Mouse (Mus musculus): Measurements from ENCODE around the gene Olfr853. TPM values are rescaled to one million over a fixed set of nuclear protein-coding genes. Genes with fewer than 3 reads are reported as not detected.

Olfr853 gene
- polyA plus RNA-seq (2014; fragmentation: Illumina TruSeq; extraction: RNeasy Lipid Tissue Mini Kit (QIAGEN cat#74804); ENCODE audit: low replicate concordance): not detected

DNA sequence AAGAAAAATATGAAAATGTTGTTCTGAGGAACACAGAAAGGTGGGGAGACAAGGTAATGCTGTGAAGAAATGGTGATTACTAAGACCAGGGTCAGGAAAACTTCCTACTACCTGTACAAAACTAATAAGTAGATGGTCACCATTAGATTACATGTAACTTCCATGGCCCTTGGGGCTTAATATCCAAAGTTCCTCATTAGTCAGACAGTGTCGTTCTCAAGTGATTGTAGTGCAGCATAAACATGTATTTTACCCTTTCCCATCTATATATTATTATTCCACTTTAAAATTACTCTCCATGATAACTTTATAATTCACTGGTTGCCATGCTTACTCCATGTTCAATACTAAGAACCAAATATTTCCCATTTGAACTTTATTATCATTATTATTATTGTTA, at the start of gene Olfr853:
Gene Olfr853 (minus strand): TSS at position 101 of the 400 bp plus-strand sequence.

DNA sequence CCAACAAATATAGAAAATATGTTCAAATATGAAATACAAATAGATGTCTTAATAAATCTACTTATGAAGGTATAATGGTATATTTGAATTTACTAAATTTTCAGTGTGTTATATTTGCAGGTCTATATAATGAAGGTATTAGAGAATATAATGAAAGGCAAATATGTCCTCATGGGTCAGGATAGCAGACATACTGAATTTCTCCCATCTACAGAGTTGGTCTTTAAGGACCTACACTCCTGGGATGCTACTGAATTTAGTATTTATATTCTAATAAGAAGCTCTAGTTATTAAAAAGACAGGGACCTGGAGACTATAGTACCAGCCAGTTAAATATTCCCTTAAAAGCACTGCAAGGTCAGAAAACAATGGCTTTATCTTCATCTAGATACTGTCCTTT, 41.4 kb upstream of the Olfr853 start, which contains the start of gene Olfr855:
Gene Olfr855 (plus strand): TSS at position 301 of the 400 bp plus-strand sequence.

GRCm38 (mm10) chr9:19567282-19567681, 26.4 kb upstream of the Olfr853 start, which contains the start of gene Olfr854:
Gene Olfr854, minus strand, starts transcription at chr9:19567382.

DNA sequence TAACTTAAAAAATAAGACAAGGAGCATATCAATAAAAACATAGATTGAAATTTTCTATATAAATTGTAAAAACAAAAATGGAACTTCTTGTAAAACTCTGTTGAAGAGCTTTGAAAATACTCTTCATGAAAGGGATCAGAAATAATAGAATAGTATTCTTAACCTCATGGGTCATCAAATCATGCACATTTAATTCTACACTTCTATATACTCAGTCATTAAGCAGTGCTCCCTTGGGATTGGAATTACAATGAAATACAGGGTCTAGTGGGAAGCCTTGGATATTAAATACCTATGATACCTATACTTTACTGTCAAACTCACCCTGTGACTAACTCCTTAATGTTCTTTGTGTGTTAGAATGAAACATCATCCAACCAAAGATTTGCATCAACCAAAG, 47.9 kb downstream of the Olfr853 start, which contains the start of gene Olfr851:
Gene Olfr851 (plus strand): TSS at position 301 of the 400 bp plus-strand sequence.

Other genes with a start within 250 kb of the Olfr853 start
- not detected for gene Olfr844, start 224.7 kb downstream of the Olfr853 start, polyA plus RNA-seq (2014; fragmentation: Illumina TruSeq; extraction: RNeasy Lipid Tissue Mini Kit (QIAGEN cat#74804); ENCODE audit: low replicate concordance)
- not detected for gene Olfr845, start 204.6 kb downstream of the Olfr853 start, polyA plus RNA-seq (2014; fragmentation: Illumina TruSeq; extraction: RNeasy Lipid Tissue Mini Kit (QIAGEN cat#74804); ENCODE audit: low replicate concordance)
- not detected for gene Olfr846, start 177.1 kb downstream of the Olfr853 start, polyA plus RNA-seq (2014; fragmentation: Illumina TruSeq; extraction: RNeasy Lipid Tissue Mini Kit (QIAGEN cat#74804); ENCODE audit: low replicate concordance)
- gene Olfr847, start 162.4 kb downstream of the Olfr853 start, polyA plus RNA-seq (2014; fragmentation: Illumina TruSeq; extraction: RNeasy Lipid Tissue Mini Kit (QIAGEN cat#74804); ENCODE audit: low replicate concordance): not detected
- gene Olfr849, start 100.8 kb downstream of the Olfr853 start, polyA plus RNA-seq (2014; fragmentation: Illumina TruSeq; extraction: RNeasy Lipid Tissue Mini Kit (QIAGEN cat#74804); ENCODE audit: low replicate concordance): not detected
- gene Olfr850, start 62.8 kb downstream of the Olfr853 start, polyA plus RNA-seq (2014; fragmentation: Illumina TruSeq; extraction: RNeasy Lipid Tissue Mini Kit (QIAGEN cat#74804); ENCODE audit: low replicate concordance): not detected
- gene Olfr851, start 47.8 kb downstream of the Olfr853 start, polyA plus RNA-seq (2014; fragmentation: Illumina TruSeq; extraction: RNeasy Lipid Tissue Mini Kit (QIAGEN cat#74804); ENCODE audit: low replicate concordance): not detected
- not detected for gene Olfr854, start 26.3 kb upstream of the Olfr853 start, polyA plus RNA-seq (2014; fragmentation: Illumina TruSeq; extraction: RNeasy Lipid Tissue Mini Kit (QIAGEN cat#74804); ENCODE audit: low replicate concordance)
- not detected for gene Olfr855, start 41.5 kb upstream of the Olfr853 start, polyA plus RNA-seq (2014; fragmentation: Illumina TruSeq; extraction: RNeasy Lipid Tissue Mini Kit (QIAGEN cat#74804); ENCODE audit: low replicate concordance)
- gene Zfp317, start 81.0 kb upstream of the Olfr853 start, polyA plus RNA-seq (2014; fragmentation: Illumina TruSeq; extraction: RNeasy Lipid Tissue Mini Kit (QIAGEN cat#74804); ENCODE audit: low replicate concordance): 33.4 TPM
- not detected for gene Olfr857, start 168.4 kb upstream of the Olfr853 start, polyA plus RNA-seq (2014; fragmentation: Illumina TruSeq; extraction: RNeasy Lipid Tissue Mini Kit (QIAGEN cat#74804); ENCODE audit: low replicate concordance)
- not detected for gene Olfr58, start 239.2 kb upstream of the Olfr853 start, polyA plus RNA-seq (2014; fragmentation: Illumina TruSeq; extraction: RNeasy Lipid Tissue Mini Kit (QIAGEN cat#74804); ENCODE audit: low replicate concordance)